Mouse (Mus musculus) ES-E14 (cell line): Measurements from ENCODE around the gene 4930442H23Rik. TPM values are rescaled to one million over a fixed set of nuclear protein-coding genes. Genes with fewer than 3 reads are reported as not detected.

Experiments used
- DNase-seq: peaks from one replicate; pipeline ENCODE4 v3.0.0-alpha.2; 2013; ENCODE audit warnings: low read depth, low spot score
- H3K27ac ChIP-seq: 2 replicates; pipeline ENCODE4 v1.5.1; 2012; ENCODE audit warnings: low read depth, mild to moderate bottlenecking, low read length, moderate library complexity, mixed read lengths; ENCODE audit not compliant: poor library complexity, insufficient read depth, severe bottlenecking
- H3K36me3 ChIP-seq: 2 replicates; pipeline ENCODE4 v1.6.1; 2012; ENCODE audit warnings: mild to moderate bottlenecking, low read length, moderate library complexity, mixed read lengths; ENCODE audit not compliant: control insufficient read depth, poor library complexity, insufficient read depth, severe bottlenecking
- H3K4me1 ChIP-seq, 2 experiments: fragments of 150-350 bp in 1 of 2; sonication (generic) in 1 of 2; 2 replicates each; pipeline ENCODE4 v1.6.1; 2012; ENCODE audit warnings: low read length in 2 of 2, mild to moderate bottlenecking in 1 of 2, mixed read lengths in 1 of 2; ENCODE audit not compliant: control insufficient read depth in 2 of 2, insufficient read depth in 2 of 2, poor library complexity in 1 of 2
- H3K4me3 ChIP-seq, 2 experiments: fragments of 150-350 bp in 1 of 2; sonication (generic) in 1 of 2; 2 replicates each; pipeline ENCODE4 v1.5.1; 2012; ENCODE audit warnings: low read length in 2 of 2, low read depth in 1 of 2, mild to moderate bottlenecking in 1 of 2, mixed read lengths in 1 of 2; ENCODE audit not compliant: insufficient read depth in 1 of 2, poor library complexity in 1 of 2, severe bottlenecking in 1 of 2
- H3K9ac ChIP-seq: 2 replicates; pipeline ENCODE4 v1.6.1; 2012; ENCODE audit warnings: low read depth, mild to moderate bottlenecking, low read length, mixed read lengths; ENCODE audit not compliant: poor library complexity, insufficient read depth, severe bottlenecking
- H3K9me3 ChIP-seq: fragments of 150-350 bp; sonication (generic); 2 replicates; pipeline ENCODE4 v1.6.1; 2012; ENCODE audit warnings: low read depth, mild to moderate bottlenecking, low read length; ENCODE audit not compliant: control insufficient read depth, insufficient read depth
- CHD2 ChIP-seq: IDR thresholded peaks from 2 replicates; pipeline ENCODE4 v1.6.1; 2014; ENCODE audit warnings: mild to moderate bottlenecking, low read depth, low read length, inconsistent platforms
- HCFC1 ChIP-seq: IDR thresholded peaks from 2 replicates; pipeline ENCODE4 v1.6.1; 2012; ENCODE audit warnings: low read length, inconsistent platforms, borderline replicate concordance; ENCODE audit not compliant: insufficient read depth
- MAFK ChIP-seq: IDR thresholded peaks from 2 replicates; pipeline ENCODE4 v1.6.1; 2014; ENCODE audit warnings: mild to moderate bottlenecking, low read depth, low read length, inconsistent platforms; ENCODE audit not compliant: insufficient read depth
- ZC3H11A ChIP-seq: IDR thresholded peaks from 2 replicates; pipeline ENCODE4 v1.6.1; 2012; ENCODE audit warnings: low read depth, mild to moderate bottlenecking, inconsistent platforms, low read length, borderline replicate concordance
- ZNF384 ChIP-seq: IDR thresholded peaks from 2 replicates; pipeline ENCODE4 v1.6.1; 2012; ENCODE audit warnings: low read depth, low read length, inconsistent platforms
- in situ Hi-C, 2 experiments: fragments of 600-800 bp; cut with MboI; formaldehyde crosslinking; loops; one replicate each; pipeline ENCODE4 v1.15.1; 2025; ENCODE audit warnings: low sequenced_read_pairs in 2 of 2, inconsistent platforms in 1 of 2; ENCODE audit not compliant: unreplicated experiment in 2 of 2
- total RNA-seq: library from RNA; depleted of rRNA; stranded (reverse); fragments of 300-350 nt; gene quantifications from 2 replicates; pipeline ENCODE4 v1.2.3, GENCODE M21; 2012

Gene 4930442H23Rik
- total RNA-seq, 1 experiment: 0.54 TPM

GRCm38 (mm10) chr10:81161602-81162317, 21.9 kb downstream of the 4930442H23Rik start:
- peaks cover 50% of the 10 kb centered on the region for H3K36me3 ChIP-seq
- TF ChIP-seq MAFK: no peak
- no peak for TF ChIP-seq ZC3H11A
- no peak for TF ChIP-seq HCFC1
- no peak for TF ChIP-seq ZNF384
- no peak for TF ChIP-seq CHD2
- no peaks in the 10 kb centered on the region for H3K9me3 ChIP-seq
- H3K27ac ChIP-seq: no peak overlapping the region
- H3K4me3 ChIP-seq: no peak overlapping the region
- peaks cover 2 to 13% of the 10 kb centered on the region in 2 experiments; a peak in 2 of 4 replicates for H3K4me1 ChIP-seq
- in situ Hi-C loops: no loop called here
- no peak for DNase-seq
- no peak overlapping the region for H3K9ac ChIP-seq

DNA sequence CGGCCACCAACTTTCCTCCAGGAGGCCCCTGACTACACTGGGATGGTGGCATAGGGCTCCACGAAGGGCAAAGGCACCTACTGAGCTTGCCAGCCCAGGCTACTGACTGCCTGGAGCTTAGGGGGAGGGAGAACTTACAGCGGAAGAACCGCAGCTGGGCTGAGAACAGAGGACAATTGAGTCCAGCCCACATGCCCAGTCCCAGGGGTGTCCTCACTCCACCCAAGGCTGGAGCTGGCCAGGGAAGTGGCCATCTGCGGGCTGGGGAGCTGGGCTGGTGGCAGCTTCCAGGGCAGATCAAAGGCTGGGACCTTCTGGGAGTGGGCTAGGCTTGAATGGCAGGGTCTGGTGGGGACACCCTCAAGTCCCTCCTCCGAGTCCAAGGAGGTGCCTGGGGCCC, 28.9 kb downstream of the 4930442H23Rik start:
- Histone ChIP-seq H3K9ac (no peak overlapping the region), H3K27ac (no peak overlapping the region), H3K36me3 (peaks cover 55% of the 10 kb centered on the region), H3K9me3 (no peaks in the 10 kb centered on the region), H3K4me1 (peaks cover 0 to 15% of the 10 kb centered on the region in 2 experiments; a peak in 1 of 4 replicates), H3K4me3 (no peak overlapping the region)
- TF ChIP-seq ZC3H11A (no peak), CHD2 (no peak), HCFC1 (no peak)
- in situ Hi-C loops: no loop called here
- no peak for DNase-seq

DNA sequence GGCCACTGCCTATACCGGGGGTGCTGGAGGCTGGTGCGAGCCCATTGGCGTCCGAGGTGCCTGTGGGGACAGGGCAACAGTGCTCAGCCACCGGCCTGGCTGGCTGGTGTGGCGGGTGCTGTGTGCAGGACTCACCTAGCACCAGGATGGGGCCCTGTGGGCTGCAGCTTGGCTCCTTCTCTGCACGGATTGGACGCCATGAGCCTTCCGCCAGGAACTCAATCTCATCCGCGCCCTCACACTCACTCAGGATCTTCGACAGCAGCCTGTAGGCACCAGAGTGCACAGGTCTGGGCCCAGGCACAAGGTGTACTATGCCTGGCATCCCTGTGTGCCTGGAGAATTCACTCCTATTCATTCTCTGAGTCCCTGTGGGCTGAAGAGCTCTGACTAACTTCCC, 29.3 kb downstream of the 4930442H23Rik start:
- in situ Hi-C loops: no loop called here

GRCm38 (mm10) chr10:81152609-81153008, 31.0 kb downstream of the 4930442H23Rik start:
- H3K36me3 ChIP-seq: peaks cover 56% of the 10 kb centered on the region
- in situ Hi-C loops: no loop called here
- H3K9ac ChIP-seq: no peak overlapping the region
- H3K4me3 ChIP-seq: no peak overlapping the region
- no peaks in the 10 kb centered on the region for H3K9me3 ChIP-seq
- no peak for DNase-seq
- no peak overlapping the region for H3K27ac ChIP-seq
- peaks cover 0 to 25% of the 10 kb centered on the region in 2 experiments; a peak in 2 of 4 replicates for H3K4me1 ChIP-seq
- no peak for TF ChIP-seq ZNF384
- no peak for TF ChIP-seq CHD2

More for the DNA sequence above, 29.3 kb downstream of the 4930442H23Rik start:
- no peak for DNase-seq
- H3K27ac ChIP-seq: no peak overlapping the region
- no peak overlapping the region for H3K9ac ChIP-seq
- H3K9me3 ChIP-seq: no peaks in the 10 kb centered on the region
- peak overlapping the region in 1 of 2 experiments; percentile 38; a peak in 1 of 4 replicates for H3K4me3 ChIP-seq
- peaks cover 0 to 16% of the 10 kb centered on the region in 2 experiments; a peak in 1 of 4 replicates for H3K4me1 ChIP-seq
- TF ChIP-seq MAFK (no peak), CHD2 (no peak), HCFC1 (no peak), ZNF384 (no peak), ZC3H11A (no peak)
- peaks cover 56% of the 10 kb centered on the region for H3K36me3 ChIP-seq

GRCm38 (mm10) chr10:81151261-81151660, 32.4 kb downstream of the 4930442H23Rik start:
- Histone ChIP-seq H3K9ac (no peak overlapping the region), H3K36me3 (peaks cover 56% of the 10 kb centered on the region), H3K4me3 (no peak overlapping the region), H3K4me1 (peaks cover 0 to 35% of the 10 kb centered on the region in 2 experiments; a peak in 3 of 4 replicates), H3K9me3 (no peaks in the 10 kb centered on the region), H3K27ac (no peak overlapping the region)
- TF ChIP-seq MAFK (no peak), ZC3H11A (no peak), ZNF384 (no peak), CHD2 (no peak), HCFC1 (no peak)
- in situ Hi-C loops: no loop called here
- no peak for DNase-seq
